Comparison of ENCODE assay signal across 26 mouse cellular contexts in genomic region chr5:72776127-72776526, GRCm38 (mm10). TPM values are rescaled to one million over a fixed set of nuclear protein-coding genes. Genes with fewer than 3 reads are reported as not detected.
DNase-seq lines count a peak whose midpoint lies in the region; ATAC-seq lines count a peak whose summit lies in the region.
"Had no signal": no experiment of that assay in that cellular context is flagged by ENCODE, and none has a peak within 500 bp of the region (broad histone marks: within the 10 kb centered on the region; RNA-seq: fewer than 3 reads in every experiment).

No protein-coding gene starts in this region.

- peak; percentile 64 for DNase-seq in heart, adult 11 months
- DNase-seq in heart, adult 9 months (ENCODE audit: low spot score in 2 of 2): no peak
- peak; percentile 35 for DNase-seq in thymus, postnatal 0 days (ENCODE audit: low spot score)
- no peak for DNase-seq in thymus, adult 18-20 months
- no peak for DNase-seq in ovary, adult 18-20 months (ENCODE audit: low spot score)
- DNase-seq: adrenal gland, adult 8-10 months; adrenal gland, postnatal 14 days; adrenal gland, postnatal 36 days; B cell, adult 2 months; cerebellum, adult 11 months; cerebellum, adult 18-20 months; cerebellum, adult 8-10 months; cerebellum, adult 9-11 months; cerebellum, postnatal 14 days; cerebellum, postnatal 36 days; embryo, embryonic 11 days had no signal

- ATAC-seq in megakaryocyte, adult 5-6 weeks (ENCODE audit: poor library complexity, severe bottlenecking): 0 out of 2 replicates have a peak, but pooled peaks have one; percentile 24
- ATAC-seq: activated CD4-positive, CD25-positive, alpha-beta regulatory T cell, adult 4 months; CD4-positive, CD25-positive, alpha-beta regulatory T cell, adult 4 months; forebrain, embryonic 14.5 days; forebrain, embryonic 16.5 days; Patski had no signal

RNA-seq across cellular contexts. Expression of gene Txk, which starts 23.6 kb away (rescaled TPM):
- polyA plus RNA-seq in thymus, postnatal 0 days (2015; fragmentation: Nextera tagmentation; extraction: Ambion mirVana): 57.9 and 64.1 TPM in 2 replicates
- 2.8 and 5.3 TPM in 2 replicates for total RNA-seq in megakaryocyte, adult 5-6 weeks (2015)
- 2.0 and 4.2 TPM in 2 replicates for total RNA-seq in megakaryocyte, adult 5-6 weeks (2017)
- total RNA-seq: adrenal gland, postnatal 14 days had no signal
- polyA plus RNA-seq: erythroblast, embryonic 14.5 days; forebrain, embryonic 10.5 days; forebrain, embryonic 12.5 days; forebrain, embryonic 14.5 days; G1E had no signal

Comparison
In these comparisons a context has a peak if more than half of its experiments do, and no peak if none do; other contexts are left out.
1. DNase-seq: peak in heart, adult 11 months (single experiment) and thymus, postnatal 0 days (single experiment); none in heart, adult 9 months (0 of 2), thymus, adult 18-20 months (0 of 2) and ovary, adult 18-20 months (single experiment).